Mouse (Mus musculus): Measurements from ENCODE around the gene Gm3880.
"Not testable (repeated sequence)": the region's sequence is repeated elsewhere in the genome, so short reads cannot be mapped to it uniquely, and the experiment has no call there.

The Gm3880 gene

GRCm38 (mm10) chrX:102686872-102687271 is at the start of gene Gm3880:
Gene Gm3880, minus strand, starts transcription at chrX:102686972.
- TF ChIP-seq GATA4 (IDR thresholded peaks at IDR 0.05; ENCODE audit: insufficient replicate concordance, low read length) = not testable (repeated sequence)

- not testable (repeated sequence) for TF ChIP-seq GATA4 (IDR thresholded peaks at IDR 0.05; ENCODE audit: insufficient replicate concordance, low read length)
Observed at GRCm38 (mm10) chrX:102707535-102707934, 20.8 kb upstream of the Gm3880 start, which contains the start of the genes Gm9112 and Dmrtc1b. Gene Gm9112, minus strand, starts transcription at chrX:102707635. Gene Dmrtc1b, plus strand, starts transcription at chrX:102707865.

DNA sequence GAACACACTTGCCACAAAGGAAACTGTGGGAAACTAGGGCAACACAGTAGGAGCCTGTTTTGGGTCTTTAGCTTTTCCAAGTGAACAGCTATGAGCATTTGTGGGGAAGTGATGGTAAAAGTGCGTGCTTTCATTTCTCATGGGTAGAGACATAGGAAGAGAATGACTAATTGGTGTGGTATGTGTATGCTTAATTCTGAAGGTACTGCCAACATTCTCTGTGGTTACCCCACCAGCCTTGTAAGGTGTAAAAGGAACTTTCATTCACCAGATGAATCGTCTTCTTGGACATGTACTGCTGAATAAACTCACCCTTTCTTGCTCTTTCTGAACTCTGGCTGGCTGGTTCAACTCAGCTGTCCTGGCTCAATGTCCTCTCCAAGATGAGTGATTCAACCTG is 20.1 kb downstream of the Gm3880 start:
- TF ChIP-seq GATA4 (IDR thresholded peaks at IDR 0.05; ENCODE audit: insufficient replicate concordance, low read length) = no peak

GRCm38 (mm10) chrX:102660712-102661111 is 26.1 kb downstream of the Gm3880 start:
- TF ChIP-seq GATA4 (IDR thresholded peaks at IDR 0.05; ENCODE audit: insufficient replicate concordance, low read length) = no peak

DNA sequence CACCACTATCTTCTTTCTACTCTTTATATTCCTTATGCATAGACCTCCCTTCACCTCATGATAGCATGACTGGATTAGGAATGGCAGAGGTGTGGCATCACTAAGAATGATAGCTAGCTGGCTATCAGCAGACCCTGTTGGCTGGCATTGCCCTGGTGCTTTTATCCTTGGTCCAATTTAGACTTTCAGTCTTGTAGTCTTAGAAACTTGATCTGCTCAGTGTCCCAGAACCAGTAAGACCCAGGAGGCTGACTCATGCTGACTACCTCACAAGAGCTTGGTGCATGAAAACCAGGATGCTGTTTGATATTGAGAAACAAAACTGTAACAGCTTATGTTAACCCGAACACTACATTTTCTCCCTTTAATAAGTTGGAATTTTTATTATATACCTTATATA is 41.1 kb downstream of the Gm3880 start:
- no peak for TF ChIP-seq GATA4 (IDR thresholded peaks at IDR 0.05; ENCODE audit: insufficient replicate concordance, low read length)

DNA sequence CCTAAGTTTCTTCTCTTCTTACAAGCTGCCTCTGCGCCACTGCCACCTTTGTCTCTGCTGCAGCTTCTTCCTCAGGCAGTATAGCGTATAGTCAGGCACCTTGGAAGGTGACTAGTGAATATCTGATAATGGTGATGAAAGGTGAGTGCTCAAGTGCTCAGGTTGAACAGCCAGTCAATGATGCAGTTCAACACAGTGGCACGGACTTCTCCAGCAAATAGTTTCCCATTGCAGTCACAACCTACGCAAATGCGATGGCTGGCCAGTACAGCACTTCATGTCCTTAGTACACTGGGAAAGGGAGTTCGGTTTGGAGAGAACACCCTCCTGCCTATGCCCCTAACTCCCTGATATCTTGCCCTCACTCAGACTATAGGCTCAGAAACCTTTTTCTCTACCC is 41.6 kb downstream of the Gm3880 start:
- no peak for TF ChIP-seq GATA4 (IDR thresholded peaks at IDR 0.05; ENCODE audit: insufficient replicate concordance, low read length)

- no peak for TF ChIP-seq GATA4 (IDR thresholded peaks at IDR 0.05; ENCODE audit: insufficient replicate concordance, low read length)
Observed at GRCm38 (mm10) chrX:102644573-102644951, 42.2 kb downstream of the Gm3880 start.

DNA sequence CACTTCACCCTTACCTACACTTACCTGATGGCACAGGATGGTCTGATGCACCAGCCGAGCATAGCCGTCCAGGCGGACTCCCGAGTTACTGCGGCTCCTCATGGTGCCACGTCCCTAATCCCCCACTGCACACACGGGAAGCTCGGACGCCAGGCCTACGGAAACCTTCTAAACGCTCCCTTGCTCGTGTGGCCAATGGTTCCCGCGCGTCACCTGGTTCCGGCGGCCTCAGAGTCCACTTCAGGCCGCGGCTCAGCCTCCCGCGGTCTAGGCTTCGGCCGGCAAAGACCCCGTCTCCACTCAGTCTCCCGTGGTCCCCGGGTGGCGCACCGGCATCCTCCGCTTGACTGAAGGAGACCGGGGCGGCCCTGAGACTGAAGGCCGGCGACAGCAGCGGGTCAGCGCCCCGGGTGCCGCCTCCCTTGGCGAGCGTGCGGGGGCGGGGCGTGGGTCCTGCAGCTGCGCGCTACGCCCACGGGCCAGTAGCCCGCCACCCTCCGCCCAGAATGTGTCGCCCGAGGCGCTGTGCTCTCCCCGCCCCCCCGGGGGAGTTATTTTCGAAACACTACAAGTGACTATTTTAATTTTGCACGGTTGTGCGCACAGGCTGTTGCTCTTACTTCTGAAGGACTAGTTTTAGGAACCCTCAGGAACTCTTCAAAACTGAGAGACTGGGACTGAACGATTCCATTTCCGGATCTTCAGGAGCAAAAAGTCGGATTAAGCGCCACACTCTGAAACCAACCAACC is 42.8 kb downstream of the Gm3880 start, which contains the start of gene Phka1:
Gene Phka1 (minus strand): TSS at position 424 of the 750 bp plus-strand sequence.
- TF ChIP-seq GATA4 (IDR thresholded peaks at IDR 0.05; ENCODE audit: insufficient replicate concordance, low read length) = no peak

Data from liver, adult (tissue).